Mouse (Mus musculus) thymus, adult 2 months (tissue): ENCODE measurements at regions not wholly inside any gene's neighbourhood (a gene's known extent, or its start where the extent isn't known, plus 50 kb on each side); places are given as distances from the start of the nearest gene placed in this dataset.
"Not testable (repeated sequence)": the region's sequence is repeated elsewhere in the genome, so short reads cannot be mapped to it uniquely, and the experiment has no call there.

Source experiments
- CTCF ChIP-seq: fragments of 200-500 bp; IDR thresholded peaks from 2 replicates; pipeline ENCODE4 v1.5.1; 2012; ENCODE audit warnings: mild to moderate bottlenecking, control low read depth, low read length, moderate library complexity, borderline replicate concordance; ENCODE audit not compliant: control insufficient read depth, poor library complexity, insufficient read depth; ENCODE audit errors: extremely low read depth
- POLR2A ChIP-seq: fragments of 200-500 bp; IDR thresholded peaks from 2 replicates; pipeline ENCODE4 v1.6.1; 2012; ENCODE audit warnings: mild to moderate bottlenecking, low read length, control low read depth, moderate library complexity; ENCODE audit not compliant: control insufficient read depth, poor library complexity, insufficient read depth; ENCODE audit errors: extremely low read depth

GRCm38 (mm10) chr5:3264988-3265738 lies 76.1 kb upstream of the Cdk6 start:
- not testable (repeated sequence) for TF ChIP-seq CTCF, POLR2A
